Mouse (Mus musculus) G1E (cell line): ENCODE results near the gene Larp1.

Experiments
- CTCF ChIP-seq: IDR thresholded peaks from 2 replicates; pipeline ENCODE4 v1.5.1; 2012; ENCODE audit warnings: low read depth, low read length, inconsistent platforms, mixed read lengths
- GATA1 ChIP-seq: IDR thresholded peaks from 2 replicates; pipeline ENCODE4 v1.6.1; 2012; ENCODE audit warnings: borderline replicate concordance, low read length, inconsistent platforms, mixed read lengths
- GATA2 ChIP-seq: IDR thresholded peaks from 2 replicates; pipeline ENCODE4 v1.6.1; 2012; ENCODE audit warnings: low read depth, low read length, inconsistent platforms, borderline replicate concordance
- TAL1 ChIP-seq: conservative IDR thresholded peaks from 2 replicates; pipeline ENCODE4 v1.6.1; 2012; ENCODE audit warnings: low read depth, low read length, inconsistent platforms, mixed read lengths

- no peak for TF ChIP-seq CTCF
- TF ChIP-seq TAL1, result no peak
- TF ChIP-seq GATA2, result no peak
- TF ChIP-seq GATA1, result no peak
Observed at GRCm38 (mm10) chr11:57998168-57998567, 10.7 kb upstream of the Larp1 start.
